Mouse (Mus musculus): ENCODE measurements around the gene Hs3st3b1. TPM values are rescaled to one million over a fixed set of nuclear protein-coding genes. Genes with fewer than 3 reads are reported as not detected.

Hs3st3b1 gene
- 3.1 TPM for polyA plus RNA-seq (2014; fragmentation: Illumina TruSeq; extraction: RNeasy Lipid Tissue Mini Kit (QIAGEN cat#74804); ENCODE audit: low read depth, low replicate concordance)

GRCm38 (mm10) chr11:63922091-63922621 is at the start of gene Hs3st3b1:
Hs3st3b1 (minus strand) TSS chr11:63922290.

Other genes starting within 250 kb of the Hs3st3b1 start
- 2.6 TPM for gene Cox10, start 157.2 kb upstream of the Hs3st3b1 start, polyA plus RNA-seq (2014; fragmentation: Illumina TruSeq; extraction: RNeasy Lipid Tissue Mini Kit (QIAGEN cat#74804); ENCODE audit: low read depth, low replicate concordance)